Mouse (Mus musculus): ENCODE data around the gene Trim54.

- no peak for TF ChIP-seq CTCF (IDR thresholded peaks at IDR 0.05; ENCODE audit: borderline replicate concordance, control insufficient read depth, extremely low read depth, insufficient read depth, low read length, poor library complexity)
- TF ChIP-seq POLR2A (IDR thresholded peaks at IDR 0.05; ENCODE audit: control insufficient read depth, extremely low read depth, insufficient read depth, low read length, poor library complexity), result no peak
Observed at GRCm38 (mm10) chr5:31093151-31094041, 23.1 kb upstream of the Trim54 start.
